Mouse (Mus musculus): Measurements from ENCODE around the gene Plekha4. TPM values are rescaled to one million over a fixed set of nuclear protein-coding genes. Genes with fewer than 3 reads are reported as not detected.

Gene Plekha4
- polyA plus RNA-seq, 1 experiment from 2014 or later, result 0.80 TPM

DNA sequence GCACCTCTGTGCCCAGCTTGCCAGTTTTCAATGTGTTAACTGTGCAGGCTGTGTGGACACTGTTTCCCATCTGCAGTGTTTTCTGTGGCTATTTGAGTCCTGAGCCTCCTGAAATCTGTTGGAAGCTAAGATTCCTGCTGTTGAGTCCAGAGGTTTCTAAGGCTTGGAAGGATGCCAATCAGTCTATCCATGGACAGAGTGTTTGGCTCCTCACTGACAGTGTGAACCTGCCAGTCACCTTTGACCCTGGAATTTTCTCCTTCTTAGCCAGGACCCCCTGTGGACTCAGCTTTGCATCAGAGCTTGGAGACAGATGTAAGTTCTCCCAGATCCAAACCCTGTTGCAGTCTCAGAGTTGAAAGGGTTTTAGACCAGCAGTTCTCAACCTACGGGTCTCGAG lies 14.1 kb downstream of the Plekha4 start:
- Histone ChIP-seq H3K27ac (replicated peaks in 1 of 2; ENCODE audit: control insufficient read depth in 1 of 2, insufficient read depth in 1 of 2, low read depth in 2 of 2, low read length in 2 of 2) (no peak overlapping the region), H3K4me2 (ENCODE audit: low read length) (no peak overlapping the region), H3K4me1 (ENCODE audit: control insufficient read depth in 2 of 2, insufficient read depth in 2 of 2, low read length in 2 of 2) (peaks cover 2 to 6% of the 10 kb centered on the region in 2 experiments; a peak in 3 of 4 replicates), H3K4me3 (ENCODE audit: control insufficient read depth in 1 of 2, insufficient read depth in 1 of 2, low read depth in 1 of 2, low read length in 2 of 2) (no peak overlapping the region), H3K9me3 (ENCODE audit: control insufficient read depth, low read length) (peaks cover 3% of the 10 kb centered on the region; the same call in 1 of the 2 replicates), H3K36me3 (ENCODE audit: control insufficient read depth, insufficient read depth, low read length) (no peaks in the 10 kb centered on the region), H3K27me3 (ENCODE audit: control insufficient read depth, insufficient read depth, low read length) (no peaks in the 10 kb centered on the region), H3K9ac (ENCODE audit: low read length) (no peak overlapping the region)
- 76% methylated on average over 2 of the region's 2 CpGs for WGBS
- no peak for ATAC-seq (ENCODE audit: insufficient number of reproducible peaks, insufficient read depth, low FRiP score, low read depth)

DNA sequence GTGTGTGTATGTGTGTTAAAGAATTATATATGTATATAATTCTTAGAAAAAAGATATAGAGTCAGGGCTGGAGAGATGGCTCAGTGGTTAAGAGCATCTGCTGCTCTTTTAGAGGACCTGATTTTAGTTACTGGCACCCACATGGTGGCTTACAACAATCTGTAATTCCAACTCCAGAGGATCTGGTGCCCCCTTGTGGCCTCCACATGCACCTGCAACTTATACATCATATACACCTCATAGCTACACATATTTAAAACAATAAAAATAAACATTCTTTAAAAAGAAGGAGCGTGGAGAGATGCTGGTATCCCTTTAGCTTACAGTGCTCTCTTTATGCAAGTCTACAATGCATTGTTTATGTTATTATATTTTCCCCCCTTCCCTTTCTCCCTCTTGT lies 18.4 kb downstream of the Plekha4 start:
- no peaks in the 10 kb centered on the region for H3K27me3 ChIP-seq (ENCODE audit: control insufficient read depth, insufficient read depth, low read length)
- no peaks in the 10 kb centered on the region for H3K36me3 ChIP-seq (ENCODE audit: control insufficient read depth, insufficient read depth, low read length)
- H3K4me3 ChIP-seq (ENCODE audit: control insufficient read depth in 1 of 2, insufficient read depth in 1 of 2, low read depth in 1 of 2, low read length in 2 of 2), result no peak overlapping the region
- no peak overlapping the region for H3K9ac ChIP-seq (ENCODE audit: low read length)
- H3K4me2 ChIP-seq (ENCODE audit: low read length), result no peak overlapping the region
- H3K9me3 ChIP-seq (ENCODE audit: control insufficient read depth, low read length), result peaks cover 3% of the 10 kb centered on the region; the same call in 1 of the 2 replicates
- H3K4me1 ChIP-seq (ENCODE audit: control insufficient read depth in 2 of 2, insufficient read depth in 2 of 2, low read length in 2 of 2), result no peaks in the 10 kb centered on the region
- 76% methylated on average over 1 of the region's 1 CpGs for WGBS
- no peak for ATAC-seq (ENCODE audit: insufficient number of reproducible peaks, insufficient read depth, low FRiP score, low read depth)
- no peak overlapping the region for H3K27ac ChIP-seq (replicated peaks in 1 of 2; ENCODE audit: control insufficient read depth in 1 of 2, insufficient read depth in 1 of 2, low read depth in 2 of 2, low read length in 2 of 2)

DNA sequence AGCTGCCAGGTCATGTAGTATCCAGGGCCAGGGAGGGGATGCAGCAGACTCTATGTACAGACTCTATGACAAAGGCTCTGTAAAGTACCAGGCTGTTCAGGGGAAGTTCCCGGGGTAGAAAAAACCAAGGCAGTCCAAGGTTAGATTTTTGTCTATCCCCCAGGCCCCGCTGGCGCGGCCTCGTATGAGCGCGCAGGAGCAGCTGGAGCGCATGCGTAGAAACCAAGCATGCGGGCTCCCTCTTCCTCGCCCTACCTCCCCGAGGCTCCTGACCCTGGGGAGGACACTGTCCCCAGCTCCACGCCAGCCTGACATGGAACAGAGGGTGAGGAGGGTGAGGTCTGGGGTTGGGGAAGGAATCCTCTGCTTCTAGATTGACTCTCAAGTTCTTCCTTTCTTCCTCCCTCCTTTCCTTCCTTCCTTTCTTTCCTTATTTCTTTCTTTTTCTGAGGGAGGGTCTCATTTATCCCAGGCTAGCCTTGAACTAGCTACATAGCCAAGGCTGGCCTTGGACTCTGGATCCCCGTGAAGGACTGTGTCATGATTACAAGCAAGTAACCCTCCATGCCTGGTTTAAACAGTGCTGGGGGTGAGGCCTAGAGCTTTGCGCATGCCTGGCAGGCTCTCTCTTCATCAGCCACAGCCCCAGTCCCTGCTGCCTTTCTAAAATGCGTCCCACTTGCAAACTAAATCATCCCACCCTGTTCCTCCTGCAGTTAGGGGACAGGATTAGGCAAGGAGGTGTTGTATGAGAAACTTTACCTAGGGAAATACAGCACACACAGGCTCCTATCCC lies 23.7 kb downstream of the Plekha4 start:
- no peak overlapping the region for H3K4me2 ChIP-seq (ENCODE audit: low read length)

DNA sequence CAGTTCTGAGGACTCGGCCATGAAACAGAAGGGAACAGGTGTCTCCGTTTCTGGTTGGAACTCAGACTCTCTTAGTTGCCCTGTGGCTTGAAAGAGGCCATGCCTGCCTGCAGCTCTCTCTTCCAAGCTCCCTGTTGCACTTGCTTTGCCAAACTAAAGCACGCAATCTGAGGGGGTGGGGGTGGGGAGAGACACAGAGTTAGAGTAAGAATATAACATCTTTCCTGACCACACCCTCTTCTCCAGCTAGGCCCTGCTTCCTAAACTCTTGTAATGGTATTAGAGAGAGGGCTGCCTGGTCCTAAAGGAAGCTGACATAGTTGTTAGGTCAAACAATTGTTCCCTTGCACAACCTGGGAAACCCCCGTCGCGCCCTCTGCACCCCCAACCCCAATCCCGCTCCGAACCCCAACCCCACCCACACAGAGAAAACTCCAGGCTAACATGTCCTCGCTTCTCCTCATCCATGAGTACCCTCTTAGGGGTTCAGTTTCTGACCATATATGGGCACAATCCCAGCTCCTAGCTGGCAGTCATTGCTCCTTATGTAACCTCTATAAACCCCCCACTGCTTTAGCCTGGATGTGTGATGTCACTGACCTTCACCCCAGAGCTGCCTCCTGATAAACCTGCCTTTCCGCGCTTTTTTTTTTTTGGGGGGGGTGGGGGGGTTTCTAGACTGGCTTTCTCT lies 24.8 kb downstream of the Plekha4 start:
- ATAC-seq (ENCODE audit: insufficient number of reproducible peaks, insufficient read depth, low FRiP score, low read depth), result no peak
- 72% methylated on average over 10 of the region's 11 CpGs for WGBS
- Histone ChIP-seq H3K4me2 (ENCODE audit: low read length) (no peak overlapping the region), H3K4me1 (ENCODE audit: control insufficient read depth in 2 of 2, insufficient read depth in 2 of 2, low read length in 2 of 2) (no peaks in the 10 kb centered on the region; a peak in 1 of 4 replicates), H3K9me3 (ENCODE audit: control insufficient read depth, low read length) (no peaks in the 10 kb centered on the region), H3K27me3 (ENCODE audit: control insufficient read depth, insufficient read depth, low read length) (no peaks in the 10 kb centered on the region), H3K27ac (replicated peaks in 1 of 2; ENCODE audit: control insufficient read depth in 1 of 2, insufficient read depth in 1 of 2, low read depth in 2 of 2, low read length in 2 of 2) (no peak overlapping the region), H3K36me3 (ENCODE audit: control insufficient read depth, insufficient read depth, low read length) (no peaks in the 10 kb centered on the region), H3K9ac (ENCODE audit: low read length) (no peak overlapping the region), H3K4me3 (ENCODE audit: control insufficient read depth in 1 of 2, insufficient read depth in 1 of 2, low read depth in 1 of 2, low read length in 2 of 2) (no peak overlapping the region)

More for the DNA sequence above, 23.7 kb downstream of the Plekha4 start:
- Histone ChIP-seq H3K27ac (replicated peaks in 1 of 2; ENCODE audit: control insufficient read depth in 1 of 2, insufficient read depth in 1 of 2, low read depth in 2 of 2, low read length in 2 of 2) (no peak overlapping the region), H3K9me3 (ENCODE audit: control insufficient read depth, low read length) (no peaks in the 10 kb centered on the region), H3K36me3 (ENCODE audit: control insufficient read depth, insufficient read depth, low read length) (no peaks in the 10 kb centered on the region), H3K4me1 (ENCODE audit: control insufficient read depth in 2 of 2, insufficient read depth in 2 of 2, low read length in 2 of 2) (no peaks in the 10 kb centered on the region; a peak in 1 of 4 replicates), H3K9ac (ENCODE audit: low read length) (no peak overlapping the region), H3K27me3 (ENCODE audit: control insufficient read depth, insufficient read depth, low read length) (no peaks in the 10 kb centered on the region), H3K4me3 (ENCODE audit: control insufficient read depth in 1 of 2, insufficient read depth in 1 of 2, low read depth in 1 of 2, low read length in 2 of 2) (no peak overlapping the region)
- ATAC-seq (ENCODE audit: insufficient number of reproducible peaks, insufficient read depth, low FRiP score, low read depth), result no peak
- whole genome bisulfite sequencing, result 88% methylated on average over 16 of the region's 16 CpGs

DNA sequence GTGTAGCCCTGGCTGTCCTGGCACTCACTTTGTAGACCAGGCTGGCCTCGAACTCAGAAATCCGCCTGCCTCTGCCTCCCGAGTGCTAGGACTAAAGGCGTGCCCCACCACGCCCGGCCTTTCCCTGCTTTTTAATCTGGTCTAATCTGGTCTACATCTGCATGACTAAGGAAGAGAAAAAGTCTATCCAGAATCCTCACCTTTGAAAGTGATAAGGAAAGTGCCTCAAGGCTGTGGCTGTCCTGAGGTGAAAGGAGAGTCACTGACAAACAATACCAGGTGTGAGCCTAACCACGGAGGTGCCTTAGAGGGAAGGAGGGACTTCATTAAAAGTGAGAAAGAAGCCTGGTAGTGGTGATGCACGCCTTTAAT lies 25.4 kb downstream of the Plekha4 start:
- H3K27ac ChIP-seq (replicated peaks in 1 of 2; ENCODE audit: control insufficient read depth in 1 of 2, insufficient read depth in 1 of 2, low read depth in 2 of 2, low read length in 2 of 2), result no peak overlapping the region
- WGBS, result 82% methylated on average over 8 of the region's 8 CpGs
- H3K4me3 ChIP-seq (ENCODE audit: control insufficient read depth in 1 of 2, insufficient read depth in 1 of 2, low read depth in 1 of 2, low read length in 2 of 2), result no peak overlapping the region
- no peaks in the 10 kb centered on the region for H3K27me3 ChIP-seq (ENCODE audit: control insufficient read depth, insufficient read depth, low read length)
- H3K4me1 ChIP-seq (ENCODE audit: control insufficient read depth in 2 of 2, insufficient read depth in 2 of 2, low read length in 2 of 2), result no peaks in the 10 kb centered on the region; a peak in 1 of 4 replicates
- no peak overlapping the region for H3K9ac ChIP-seq (ENCODE audit: low read length)
- H3K36me3 ChIP-seq (ENCODE audit: control insufficient read depth, insufficient read depth, low read length), result no peaks in the 10 kb centered on the region
- no peak overlapping the region for H3K4me2 ChIP-seq (ENCODE audit: low read length)
- ATAC-seq (ENCODE audit: insufficient number of reproducible peaks, insufficient read depth, low FRiP score, low read depth), result no peak
- no peaks in the 10 kb centered on the region for H3K9me3 ChIP-seq (ENCODE audit: control insufficient read depth, low read length)

DNA sequence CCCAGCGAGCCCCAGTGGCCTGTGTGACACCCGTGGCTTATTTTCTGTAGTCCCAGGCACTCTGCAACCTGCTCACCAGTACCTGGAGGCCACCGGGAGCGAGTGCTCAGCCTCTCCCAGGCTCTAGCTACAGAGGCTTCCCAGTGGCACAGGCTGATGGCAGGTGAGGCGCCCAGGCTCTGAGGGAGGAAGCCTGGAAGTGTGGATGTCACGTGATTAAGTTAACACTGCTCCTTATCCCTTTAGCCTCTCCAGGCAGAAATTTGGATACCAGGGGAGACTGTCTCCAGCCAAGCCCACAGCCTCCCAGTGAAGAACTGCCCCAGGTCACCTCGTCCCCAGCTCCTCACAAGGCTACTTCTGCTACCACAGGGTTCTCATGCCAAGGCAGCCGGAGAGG lies 27.4 kb downstream of the Plekha4 start:
- H3K9me3 ChIP-seq (ENCODE audit: control insufficient read depth, low read length), result no peaks in the 10 kb centered on the region
- no peak; the same call in 1 of the 2 replicates for ATAC-seq (ENCODE audit: insufficient number of reproducible peaks, insufficient read depth, low FRiP score, low read depth)
- no peaks in the 10 kb centered on the region; a peak in 1 of 4 replicates for H3K4me1 ChIP-seq (ENCODE audit: control insufficient read depth in 2 of 2, insufficient read depth in 2 of 2, low read length in 2 of 2)
- no peaks in the 10 kb centered on the region for H3K36me3 ChIP-seq (ENCODE audit: control insufficient read depth, insufficient read depth, low read length)
- no peak overlapping the region for H3K4me3 ChIP-seq (ENCODE audit: control insufficient read depth in 1 of 2, insufficient read depth in 1 of 2, low read depth in 1 of 2, low read length in 2 of 2)
- H3K27me3 ChIP-seq (ENCODE audit: control insufficient read depth, insufficient read depth, low read length), result no peaks in the 10 kb centered on the region
- H3K4me2 ChIP-seq (ENCODE audit: low read length), result no peak overlapping the region
- 53% methylated on average over 8 of the region's 8 CpGs for whole genome bisulfite sequencing
- H3K27ac ChIP-seq (replicated peaks in 1 of 2; ENCODE audit: control insufficient read depth in 1 of 2, insufficient read depth in 1 of 2, low read depth in 2 of 2, low read length in 2 of 2), result no peak overlapping the region
- no peak overlapping the region for H3K9ac ChIP-seq (ENCODE audit: low read length)

DNA sequence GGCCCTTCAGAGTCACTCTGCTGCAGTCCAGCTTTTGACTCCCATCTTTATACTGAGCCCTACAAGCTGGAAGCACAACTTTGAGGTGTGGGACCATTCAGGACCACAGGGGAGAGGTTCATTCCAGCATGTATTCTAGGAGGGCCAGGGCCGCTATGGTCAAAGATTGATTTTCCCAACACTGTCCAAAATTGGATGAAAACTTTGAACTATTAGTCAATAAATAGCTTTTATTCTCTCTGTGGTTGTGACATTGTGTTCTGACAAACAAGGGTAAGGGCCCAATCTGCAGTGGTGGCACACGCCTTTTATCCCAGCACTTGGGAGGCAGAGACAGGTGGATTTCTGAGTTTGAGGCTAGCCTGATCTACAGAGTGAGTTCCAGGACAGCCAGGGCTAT lies 27.9 kb downstream of the Plekha4 start:
- Histone ChIP-seq H3K4me3 (ENCODE audit: control insufficient read depth in 1 of 2, insufficient read depth in 1 of 2, low read depth in 1 of 2, low read length in 2 of 2) (no peak overlapping the region), H3K27me3 (ENCODE audit: control insufficient read depth, insufficient read depth, low read length) (no peaks in the 10 kb centered on the region), H3K27ac (replicated peaks in 1 of 2; ENCODE audit: control insufficient read depth in 1 of 2, insufficient read depth in 1 of 2, low read depth in 2 of 2, low read length in 2 of 2) (no peak overlapping the region), H3K36me3 (ENCODE audit: control insufficient read depth, insufficient read depth, low read length) (no peaks in the 10 kb centered on the region), H3K4me1 (ENCODE audit: control insufficient read depth in 2 of 2, insufficient read depth in 2 of 2, low read length in 2 of 2) (no peaks in the 10 kb centered on the region; a peak in 1 of 4 replicates), H3K9me3 (ENCODE audit: control insufficient read depth, low read length) (no peaks in the 10 kb centered on the region), H3K9ac (ENCODE audit: low read length) (no peak overlapping the region), H3K4me2 (ENCODE audit: low read length) (no peak overlapping the region)
- 94% methylated on average over 2 of the region's 2 CpGs for WGBS
- ATAC-seq (ENCODE audit: insufficient number of reproducible peaks, insufficient read depth, low FRiP score, low read depth), result no peak

Measured in heart, embryonic 14.5 days (tissue).